Mouse (Mus musculus): ENCODE results near the gene Vapb. TPM values are rescaled to one million over a fixed set of nuclear protein-coding genes. Genes with fewer than 3 reads are reported as not detected.

Vapb gene
- polyA plus RNA-seq, 1 experiment from 2014 or later, result 4.7 TPM

DNA sequence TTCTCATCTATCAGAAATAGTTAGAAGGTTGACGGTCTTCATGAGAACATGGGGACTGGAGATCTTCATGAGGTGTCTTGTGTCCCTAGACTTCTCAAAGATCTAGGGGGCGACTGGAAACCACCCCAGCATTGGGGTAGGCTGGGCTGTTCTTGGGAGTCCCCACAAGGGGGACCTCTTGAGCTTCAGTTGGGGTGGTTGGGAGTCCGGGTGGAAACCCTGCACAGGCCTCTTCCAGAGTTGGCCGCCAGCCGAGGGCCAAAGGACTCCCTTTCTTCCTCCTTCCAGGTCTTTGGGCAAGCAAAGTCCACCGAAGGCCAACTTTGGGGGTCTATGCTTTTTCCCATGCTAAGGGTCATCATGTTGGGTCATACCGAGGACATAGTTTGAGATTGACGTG lies 74.5 kb downstream of the Vapb start:
- no peak overlapping the region for H3K4me3 ChIP-seq (ENCODE audit: low read depth, low read length)
- 57% methylated on average over 8 of the region's 8 CpGs for WGBS (ENCODE audit: insufficient replicate concordance)
- peak; percentile 44 for DNase-seq

GRCm38 (mm10) chr2:173813071-173813470 lies 75.8 kb downstream of the Vapb start:
- no peak overlapping the region for H3K4me3 ChIP-seq (ENCODE audit: low read depth, low read length)
- TF ChIP-seq CTCF (IDR thresholded peaks at IDR 0.05; ENCODE audit: low read depth) (no peak), EP300 (IDR thresholded peaks at IDR 0.05; ENCODE audit: low read depth) (no peak)
- no peaks in the 10 kb centered on the region for H3K27me3 ChIP-seq (ENCODE audit: insufficient read depth, low read length)
- H3K36me3 ChIP-seq (replicated peaks; ENCODE audit: insufficient read depth, low read length), result no peaks in the 10 kb centered on the region
- no peak overlapping the region for H3K4me2 ChIP-seq (ENCODE audit: low read depth, low read length)
- WGBS (ENCODE audit: insufficient replicate concordance), result 62% methylated on average over 5 of the region's 5 CpGs
- H3K4me1 ChIP-seq (ENCODE audit: insufficient read depth), result no peaks in the 10 kb centered on the region
- peaks cover 6% of the 10 kb centered on the region for H3K9me3 ChIP-seq (ENCODE audit: low read length)
- ATAC-seq (no peak), DNase-seq (no peak)
- no peak overlapping the region for H3K27ac ChIP-seq (ENCODE audit: low read depth)
- no peak overlapping the region for H3K9ac ChIP-seq (replicated peaks)

More for the DNA sequence above, 74.5 kb downstream of the Vapb start:
- no peaks in the 10 kb centered on the region for H3K36me3 ChIP-seq (replicated peaks; ENCODE audit: insufficient read depth, low read length)
- TF ChIP-seq EP300 (IDR thresholded peaks at IDR 0.05; ENCODE audit: low read depth) (no peak), CTCF (IDR thresholded peaks at IDR 0.05; ENCODE audit: low read depth) (peak; percentile 60)
- no peak for ATAC-seq
- H3K4me1 ChIP-seq (ENCODE audit: insufficient read depth), result no peaks in the 10 kb centered on the region
- H3K4me2 ChIP-seq (ENCODE audit: low read depth, low read length), result no peak overlapping the region
- H3K27ac ChIP-seq (ENCODE audit: low read depth), result no peak overlapping the region
- H3K9ac ChIP-seq (replicated peaks), result no peak overlapping the region
- H3K9me3 ChIP-seq (ENCODE audit: low read length), result peaks cover under 1% of the 10 kb centered on the region; the same call in 1 of the 2 replicates
- H3K27me3 ChIP-seq (ENCODE audit: insufficient read depth, low read length), result no peaks in the 10 kb centered on the region

GRCm38 (mm10) chr2:173826287-173826686 lies 89.0 kb downstream of the Vapb start:
- no peak for TF ChIP-seq EP300 (IDR thresholded peaks at IDR 0.05; ENCODE audit: low read depth)
- no peak for TF ChIP-seq CTCF (IDR thresholded peaks at IDR 0.05; ENCODE audit: low read depth)
- 83% methylated on average over 4 of the region's 4 CpGs for WGBS (ENCODE audit: insufficient replicate concordance)
- Histone ChIP-seq H3K4me2 (ENCODE audit: low read depth, low read length) (no peak overlapping the region), H3K4me1 (ENCODE audit: insufficient read depth) (no peaks in the 10 kb centered on the region), H3K9me3 (ENCODE audit: low read length) (no peaks in the 10 kb centered on the region), H3K27ac (ENCODE audit: low read depth) (no peak overlapping the region), H3K36me3 (replicated peaks; ENCODE audit: insufficient read depth, low read length) (no peaks in the 10 kb centered on the region), H3K9ac (replicated peaks) (no peak overlapping the region), H3K4me3 (ENCODE audit: low read depth, low read length) (no peak overlapping the region), H3K27me3 (ENCODE audit: insufficient read depth, low read length) (no peaks in the 10 kb centered on the region)
- DNase-seq (no peak), ATAC-seq (no peak)

GRCm38 (mm10) chr2:173827228-173827627 lies 89.9 kb downstream of the Vapb start:
- no peaks in the 10 kb centered on the region for H3K9me3 ChIP-seq (ENCODE audit: low read length)
- H3K27me3 ChIP-seq (ENCODE audit: insufficient read depth, low read length), result no peaks in the 10 kb centered on the region
- no peak overlapping the region for H3K4me2 ChIP-seq (ENCODE audit: low read depth, low read length)
- no peaks in the 10 kb centered on the region for H3K4me1 ChIP-seq (ENCODE audit: insufficient read depth)
- H3K27ac ChIP-seq (ENCODE audit: low read depth), result no peak overlapping the region
- H3K9ac ChIP-seq (replicated peaks), result no peak overlapping the region
- ATAC-seq (no peak), DNase-seq (no peak)
- TF ChIP-seq CTCF (IDR thresholded peaks at IDR 0.05; ENCODE audit: low read depth) (no peak), EP300 (IDR thresholded peaks at IDR 0.05; ENCODE audit: low read depth) (no peak)
- H3K4me3 ChIP-seq (ENCODE audit: low read depth, low read length), result no peak overlapping the region
- no peaks in the 10 kb centered on the region for H3K36me3 ChIP-seq (replicated peaks; ENCODE audit: insufficient read depth, low read length)
- 88% methylated on average over 9 of the region's 9 CpGs for WGBS (ENCODE audit: insufficient replicate concordance)

DNA sequence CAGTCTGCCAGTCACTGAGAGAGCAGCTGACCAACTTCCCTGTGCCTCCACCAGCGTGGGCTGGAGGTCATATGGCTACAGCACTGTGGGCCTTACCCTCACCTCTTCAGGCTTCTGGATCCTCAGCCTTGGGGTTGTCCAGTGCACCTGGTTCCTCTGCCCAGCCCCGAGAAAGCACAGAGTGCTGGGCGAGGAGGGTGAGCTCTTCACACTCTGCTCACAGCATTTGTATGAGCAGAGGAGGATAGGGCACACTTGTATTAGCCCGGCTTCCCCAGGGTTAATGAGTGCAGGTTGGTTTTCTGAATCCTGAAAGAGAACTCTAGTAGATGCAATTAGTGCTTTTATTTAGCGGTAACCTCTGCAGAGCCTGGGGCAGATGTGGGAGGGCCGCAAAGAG lies 90.8 kb downstream of the Vapb start:
- H3K4me1 ChIP-seq (ENCODE audit: insufficient read depth), result no peaks in the 10 kb centered on the region
- no peaks in the 10 kb centered on the region for H3K9me3 ChIP-seq (ENCODE audit: low read length)
- H3K4me3 ChIP-seq (ENCODE audit: low read depth, low read length), result no peak overlapping the region
- TF ChIP-seq CTCF (IDR thresholded peaks at IDR 0.05; ENCODE audit: low read depth) (no peak), EP300 (IDR thresholded peaks at IDR 0.05; ENCODE audit: low read depth) (no peak)
- DNase-seq (no peak), ATAC-seq (no peak)
- no peak overlapping the region for H3K4me2 ChIP-seq (ENCODE audit: low read depth, low read length)
- no peaks in the 10 kb centered on the region for H3K36me3 ChIP-seq (replicated peaks; ENCODE audit: insufficient read depth, low read length)
- no peak overlapping the region for H3K27ac ChIP-seq (ENCODE audit: low read depth)
- no peak overlapping the region for H3K9ac ChIP-seq (replicated peaks)
- 75% methylated on average over 6 of the region's 6 CpGs for WGBS (ENCODE audit: insufficient replicate concordance)
- H3K27me3 ChIP-seq (ENCODE audit: insufficient read depth, low read length), result no peaks in the 10 kb centered on the region

DNA sequence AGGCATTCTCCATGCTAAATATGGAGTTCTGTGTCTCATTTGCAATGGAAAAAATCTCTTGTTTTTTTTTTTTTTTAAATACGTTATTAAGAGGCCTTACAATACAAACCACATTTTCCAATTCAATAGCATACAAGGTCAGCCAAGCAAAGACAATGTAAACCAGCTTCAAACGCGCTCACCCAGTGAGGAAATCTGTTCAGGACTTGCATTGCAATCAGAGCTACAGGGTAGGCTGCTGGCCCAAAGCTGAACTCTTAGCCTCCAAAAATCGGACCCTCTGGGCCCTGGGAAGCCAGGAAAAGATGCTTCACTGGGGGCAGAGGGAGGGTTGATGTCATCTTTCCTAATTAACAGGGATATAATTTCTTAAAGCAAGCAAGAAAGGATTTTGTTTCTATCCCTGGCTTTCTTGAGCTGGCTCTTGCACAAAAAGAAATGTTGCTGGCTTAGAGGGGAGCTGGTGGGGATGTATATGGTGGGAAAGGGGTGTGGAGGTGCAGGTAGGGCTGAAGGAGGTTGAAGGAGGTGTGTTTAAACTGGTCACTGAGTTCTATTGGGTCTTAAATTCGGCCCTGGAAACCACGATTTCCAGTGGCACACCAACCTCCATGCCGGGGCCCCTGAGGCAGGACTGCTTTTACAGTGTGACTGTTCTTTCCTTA lies 95.6 kb downstream of the Vapb start:
- Histone ChIP-seq H3K4me1 (ENCODE audit: insufficient read depth) (no peaks in the 10 kb centered on the region), H3K27ac (ENCODE audit: low read depth) (no peak overlapping the region), H3K36me3 (replicated peaks; ENCODE audit: insufficient read depth, low read length) (no peaks in the 10 kb centered on the region), H3K4me2 (ENCODE audit: low read depth, low read length) (no peak overlapping the region), H3K27me3 (ENCODE audit: insufficient read depth, low read length) (no peaks in the 10 kb centered on the region), H3K9ac (replicated peaks) (no peak overlapping the region), H3K4me3 (ENCODE audit: low read depth, low read length) (no peak overlapping the region), H3K9me3 (ENCODE audit: low read length) (no peaks in the 10 kb centered on the region)
- TF ChIP-seq EP300 (IDR thresholded peaks at IDR 0.05; ENCODE audit: low read depth) (no peak), CTCF (IDR thresholded peaks at IDR 0.05; ENCODE audit: low read depth) (no peak)
- DNase-seq (no peak), ATAC-seq (no peak)
- 61% methylated on average over 7 of the region's 7 CpGs for WGBS (ENCODE audit: insufficient replicate concordance)

Small RNA genes lying within 50 kb of the gene (microRNA-seq; reads per million reads assigned to microRNA genes)
- gene Mir6340, result not detected

Other genes with a start within 250 kb of the Vapb start
- not detected in 2 replicates for gene 1700021F07Rik, start 214.9 kb upstream of the Vapb start, polyA plus RNA-seq (2015; fragmentation: Nextera tagmentation; extraction: Ambion mirVana)
- not detected in 2 replicates for gene Ankrd60, start 159.1 kb upstream of the Vapb start, polyA plus RNA-seq (2015; fragmentation: Nextera tagmentation; extraction: Ambion mirVana)
- 13.1 and 14.0 TPM in 2 replicates for gene Rab22a, start 77.8 kb upstream of the Vapb start, polyA plus RNA-seq (2015; fragmentation: Nextera tagmentation; extraction: Ambion mirVana)
- gene 1700010B08Rik, start 18.1 kb upstream of the Vapb start, polyA plus RNA-seq (2015; fragmentation: Nextera tagmentation; extraction: Ambion mirVana), result not detected in 2 replicates

All from liver, postnatal 0 days (tissue).